Mouse (Mus musculus): ENCODE measurements around the gene Arih1.

DNA sequence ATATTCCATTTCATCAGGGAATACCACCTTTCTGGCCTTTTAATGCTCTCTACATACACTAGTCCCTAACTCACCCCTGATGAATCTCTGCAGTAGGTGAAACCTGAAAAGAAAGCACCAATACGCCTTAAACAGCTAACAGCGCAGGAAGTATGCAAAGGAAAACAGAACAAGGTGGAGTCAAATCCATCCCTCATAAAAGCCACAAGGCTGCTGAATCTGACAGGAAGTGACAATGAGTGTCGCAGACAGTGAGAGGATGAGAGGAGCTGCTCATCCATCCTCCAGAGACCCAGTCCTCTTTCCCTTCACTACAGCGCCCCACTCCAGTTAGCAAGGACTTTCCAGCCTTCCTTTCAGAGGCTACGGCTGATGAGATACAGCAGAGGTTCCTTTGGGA lies 148.0 kb downstream of the Arih1 start:
- TF ChIP-seq EP300 (IDR thresholded peaks at IDR 0.05; ENCODE audit: low read depth) (no peak), CTCF (IDR thresholded peaks at IDR 0.05; ENCODE audit: low read depth) (no peak)
